Mouse (Mus musculus) stomach, embryonic 15.5 days (tissue): ENCODE data around the gene Synj2. TPM values are rescaled to one million over a fixed set of nuclear protein-coding genes. Genes with fewer than 3 reads are reported as not detected.

Source experiments
- ATAC-seq: fragments of 200-750 bp; cut with Nextera tagmentation; 2 replicates; pipeline ENCODE4 v1.8.0; 2017; ENCODE audit warnings: low read depth, moderate number of reproducible peaks, moderate TSS enrichment; ENCODE audit not compliant: insufficient read depth, low FRiP score
- H3K27ac ChIP-seq: fragments of 300-500 bp; sonication (generic); 2 replicates; pipeline ENCODE4 v1.5.1; 2015; ENCODE audit warnings: mild to moderate bottlenecking, inconsistent platforms
- H3K27me3 ChIP-seq: fragments of 300-500 bp; sonication (generic); replicated peaks from 2 replicates; pipeline ENCODE4 v1.6.1; 2015; ENCODE audit warnings: inconsistent platforms
- H3K36me3 ChIP-seq: fragments of 300-500 bp; sonication (generic); 2 replicates; pipeline ENCODE4 v1.6.1; 2015; ENCODE audit warnings: inconsistent platforms
- H3K4me1 ChIP-seq: fragments of 300-500 bp; sonication (generic); 2 replicates; pipeline ENCODE4 v1.6.1; 2015; ENCODE audit warnings: inconsistent platforms
- H3K4me2 ChIP-seq: fragments of 300-500 bp; sonication (generic); 2 replicates; pipeline ENCODE4 v1.6.1; 2015; ENCODE audit warnings: mild to moderate bottlenecking, inconsistent platforms
- H3K4me3 ChIP-seq: fragments of 300-500 bp; sonication (generic); replicated peaks from 2 replicates; pipeline ENCODE4 v1.5.1; 2015; ENCODE audit warnings: inconsistent platforms
- H3K9ac ChIP-seq: fragments of 300-500 bp; sonication (generic); 2 replicates; pipeline ENCODE4 v1.6.1; 2015; ENCODE audit warnings: inconsistent platforms
- H3K9me3 ChIP-seq: fragments of 300-500 bp; sonication (generic); 2 replicates; pipeline ENCODE4 v1.6.1; 2016; ENCODE audit warnings: inconsistent platforms
- WGBS: fragments of 180-500 bp; shearing (Covaris S2); methylation state at CpG from one replicate; pipeline ENCODE4 v1.1.7; 2015; 5-methylcytosine and 5-hydroxymethylcytosine counted together
- polyA plus RNA-seq: library from polyadenylated mRNA; unstranded; fragments of >200 nt; fragmentation: Nextera tagmentation; extraction: Ambion mirVana; gene quantifications from 2 replicates; pipeline ENCODE4 v1.2.1, GENCODE M21; 2015

Gene Synj2
- polyA plus RNA-seq, 1 experiment from 2014 or later, result 5.9 TPM

DNA sequence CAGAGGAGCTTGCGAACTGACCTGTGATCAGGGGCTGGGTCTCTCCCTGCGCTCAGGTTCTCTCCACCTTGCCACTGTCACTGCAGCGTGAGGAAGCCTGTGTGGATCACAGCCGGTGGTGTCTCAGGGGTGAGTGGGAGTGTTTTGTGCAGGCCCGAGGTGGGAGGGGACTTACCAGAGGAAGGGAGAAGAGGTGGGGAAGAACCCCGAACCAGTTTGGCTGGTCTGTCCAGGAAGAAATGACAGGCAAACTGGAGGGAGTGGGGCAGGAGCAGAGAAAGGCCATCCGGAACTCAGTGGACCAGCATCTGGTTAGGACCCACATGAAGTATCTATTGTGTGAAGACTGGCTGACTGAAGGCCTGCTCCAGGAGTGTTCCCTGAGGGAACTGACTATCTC, 18.0 kb downstream of the Synj2 start:
- no peak overlapping the region for H3K9ac ChIP-seq
- H3K36me3 ChIP-seq, result no peaks in the 10 kb centered on the region
- WGBS, result 48% methylated on average over 7 of the region's 7 CpGs
- no peaks in the 10 kb centered on the region for H3K27me3 ChIP-seq
- peak overlapping the region; percentile 42 for H3K4me2 ChIP-seq
- H3K4me3 ChIP-seq, result peak overlapping the region; percentile 4; the same call in 1 of the 2 replicates
- peak; percentile 67 for ATAC-seq
- H3K27ac ChIP-seq, result peak overlapping the region; percentile 84
- H3K4me1 ChIP-seq, result peaks cover 36% of the 10 kb centered on the region
- H3K9me3 ChIP-seq, result no peaks in the 10 kb centered on the region

DNA sequence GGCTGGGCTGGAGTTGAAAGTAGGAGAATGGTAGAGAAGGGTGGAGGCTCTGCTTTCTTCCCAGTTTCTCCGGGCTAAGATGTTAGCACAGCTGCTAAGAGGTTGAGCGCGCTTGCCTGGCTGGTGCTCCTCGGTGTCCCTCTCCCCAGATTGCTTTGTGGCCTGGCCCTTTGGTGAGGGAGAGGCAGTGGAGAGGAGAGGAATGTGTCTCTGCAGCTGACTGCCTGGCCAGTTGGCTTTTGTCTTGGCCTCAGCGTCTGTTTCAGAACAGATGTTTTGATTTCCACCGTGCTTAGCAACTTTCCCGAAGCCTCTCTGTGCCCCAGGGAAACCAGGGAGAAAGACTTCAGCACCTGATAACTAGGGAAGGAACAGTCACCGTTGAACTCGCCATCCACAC, 18.7 kb downstream of the Synj2 start:
- Histone ChIP-seq H3K4me3 (no peak overlapping the region), H3K9me3 (no peaks in the 10 kb centered on the region), H3K4me1 (peaks cover 38% of the 10 kb centered on the region), H3K4me2 (peak overlapping the region; percentile 42), H3K9ac (no peak overlapping the region), H3K27ac (peak overlapping the region; percentile 84), H3K36me3 (no peaks in the 10 kb centered on the region), H3K27me3 (no peaks in the 10 kb centered on the region)
- no peak for ATAC-seq
- WGBS, result 34% methylated on average over 9 of the region's 9 CpGs

GRCm38 (mm10) chr17:5963766-5964165, 22.7 kb downstream of the Synj2 start:
- H3K4me2 ChIP-seq, result no peak overlapping the region
- no peaks in the 10 kb centered on the region for H3K27me3 ChIP-seq
- no peak overlapping the region for H3K27ac ChIP-seq
- 80% methylated on average over 8 of the region's 8 CpGs for WGBS
- H3K4me1 ChIP-seq, result peaks cover 28% of the 10 kb centered on the region
- ATAC-seq, result no peak
- no peak overlapping the region for H3K9ac ChIP-seq
- no peaks in the 10 kb centered on the region for H3K9me3 ChIP-seq
- H3K36me3 ChIP-seq, result no peaks in the 10 kb centered on the region
- no peak overlapping the region for H3K4me3 ChIP-seq

DNA sequence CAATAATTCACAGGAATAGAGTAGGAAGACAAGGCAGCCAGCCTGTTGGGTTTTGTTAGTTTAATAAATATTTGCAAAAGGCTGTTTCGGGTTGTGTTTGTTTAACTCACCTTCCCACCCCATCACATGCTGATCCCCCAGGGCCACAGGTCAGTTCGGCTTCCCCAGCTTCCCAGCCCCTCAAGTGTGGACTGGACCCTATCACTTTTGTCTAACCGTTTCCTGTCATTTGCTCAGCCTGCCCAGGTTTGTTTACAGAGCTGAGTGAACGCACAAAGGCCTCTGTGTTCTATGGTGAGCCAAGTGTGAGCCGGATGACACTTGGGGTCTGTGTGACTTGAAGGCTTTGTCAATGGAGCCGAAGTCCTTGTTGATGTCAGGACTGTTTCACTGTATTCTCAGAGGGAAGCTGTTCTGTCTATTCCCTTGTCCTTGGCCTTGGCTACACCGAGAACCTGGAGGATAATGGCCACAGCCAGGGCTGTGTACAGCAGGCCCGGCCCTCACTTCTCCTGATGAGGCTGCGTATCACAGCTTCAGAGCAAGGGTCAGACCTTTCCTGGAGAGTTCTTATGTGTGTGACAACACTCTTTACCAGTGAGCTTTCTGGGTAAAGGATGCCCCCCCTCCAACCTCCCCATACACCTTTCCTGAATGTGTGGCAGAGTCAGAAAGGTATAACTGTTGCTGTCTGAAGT, 24.2 kb downstream of the Synj2 start:
- WGBS, result 38% methylated on average over 9 of the region's 9 CpGs

DNA sequence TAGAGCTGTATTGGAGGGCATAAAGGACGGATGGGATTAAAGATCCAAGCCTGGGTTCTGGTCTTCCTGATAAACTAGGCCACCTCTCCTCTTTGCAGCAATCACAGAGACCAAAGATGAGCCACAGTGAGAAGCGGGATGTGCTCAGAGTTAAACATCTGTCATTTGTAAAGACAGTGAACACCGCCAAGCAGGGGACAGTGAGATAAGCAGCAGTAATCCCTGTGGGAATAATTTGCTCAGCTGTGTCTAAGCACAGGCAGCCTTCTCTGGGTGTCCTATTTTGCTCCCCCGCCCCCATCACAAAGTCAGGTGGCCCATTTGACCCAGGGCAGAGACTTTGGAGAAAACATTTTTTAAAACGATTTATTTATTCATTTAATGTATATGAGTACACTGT, 25.6 kb downstream of the Synj2 start:
- no peak for ATAC-seq
- Histone ChIP-seq H3K9ac (no peak overlapping the region), H3K9me3 (no peaks in the 10 kb centered on the region), H3K27me3 (no peaks in the 10 kb centered on the region), H3K4me2 (no peak overlapping the region), H3K4me1 (peaks cover 17% of the 10 kb centered on the region; the same call in 1 of the 2 replicates), H3K4me3 (no peak overlapping the region), H3K27ac (no peak overlapping the region), H3K36me3 (no peaks in the 10 kb centered on the region)
- 77% methylated on average over 5 of the region's 5 CpGs for WGBS

More for the DNA sequence above, 24.2 kb downstream of the Synj2 start:
- no peaks in the 10 kb centered on the region for H3K36me3 ChIP-seq
- no peaks in the 10 kb centered on the region for H3K9me3 ChIP-seq
- H3K27me3 ChIP-seq, result no peaks in the 10 kb centered on the region
- H3K4me1 ChIP-seq, result peaks cover 22% of the 10 kb centered on the region
- no peak overlapping the region for H3K9ac ChIP-seq
- no peak overlapping the region for H3K4me3 ChIP-seq
- peak; percentile 68 for ATAC-seq
- H3K27ac ChIP-seq, result peak overlapping the region; percentile 75
- no peak overlapping the region for H3K4me2 ChIP-seq

DNA sequence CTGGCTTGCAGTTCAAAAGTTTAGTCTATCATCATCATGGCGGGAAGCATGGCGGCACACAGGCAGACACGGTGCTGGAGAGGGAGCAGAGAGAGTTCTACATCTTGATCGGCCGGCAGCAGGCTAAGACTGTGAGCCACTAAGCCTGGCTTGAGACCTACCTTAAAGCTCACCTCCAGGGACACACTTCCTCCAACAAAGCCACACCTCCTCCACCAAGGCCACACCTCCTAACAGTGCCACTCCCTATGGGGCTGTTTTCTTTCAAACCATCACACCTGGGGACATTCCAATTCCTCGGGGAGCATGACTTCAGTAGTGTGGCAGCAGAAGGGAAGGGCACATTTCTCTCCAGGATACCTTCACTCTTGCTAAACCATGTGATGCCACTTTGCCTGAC, 27.5 kb downstream of the Synj2 start:
- H3K9me3 ChIP-seq, result no peaks in the 10 kb centered on the region
- 0 out of 2 replicates have a peak, but pooled peaks have one; percentile 45 for ATAC-seq
- no peaks in the 10 kb centered on the region for H3K27me3 ChIP-seq
- 58% methylated on average over 6 of the region's 6 CpGs for whole genome bisulfite sequencing
- no peak overlapping the region for H3K4me3 ChIP-seq
- peak overlapping the region; percentile 6; the same call in 1 of the 2 replicates for H3K27ac ChIP-seq
- peaks cover 16% of the 10 kb centered on the region; the same call in 1 of the 2 replicates for H3K4me1 ChIP-seq
- H3K4me2 ChIP-seq, result no peak overlapping the region
- H3K9ac ChIP-seq, result no peak overlapping the region
- H3K36me3 ChIP-seq, result no peaks in the 10 kb centered on the region

GRCm38 (mm10) chr17:5969246-5969645, 28.2 kb downstream of the Synj2 start:
- Histone ChIP-seq H3K4me1 (peaks cover 15% of the 10 kb centered on the region; the same call in 1 of the 2 replicates), H3K27me3 (no peaks in the 10 kb centered on the region), H3K4me3 (no peak overlapping the region), H3K9ac (no peak overlapping the region), H3K4me2 (no peak overlapping the region), H3K36me3 (no peaks in the 10 kb centered on the region), H3K9me3 (no peaks in the 10 kb centered on the region), H3K27ac (peak overlapping the region; percentile 67; the same call in 1 of the 2 replicates)
- no peak for ATAC-seq
- 41% methylated on average over 3 of the region's 3 CpGs for WGBS

DNA sequence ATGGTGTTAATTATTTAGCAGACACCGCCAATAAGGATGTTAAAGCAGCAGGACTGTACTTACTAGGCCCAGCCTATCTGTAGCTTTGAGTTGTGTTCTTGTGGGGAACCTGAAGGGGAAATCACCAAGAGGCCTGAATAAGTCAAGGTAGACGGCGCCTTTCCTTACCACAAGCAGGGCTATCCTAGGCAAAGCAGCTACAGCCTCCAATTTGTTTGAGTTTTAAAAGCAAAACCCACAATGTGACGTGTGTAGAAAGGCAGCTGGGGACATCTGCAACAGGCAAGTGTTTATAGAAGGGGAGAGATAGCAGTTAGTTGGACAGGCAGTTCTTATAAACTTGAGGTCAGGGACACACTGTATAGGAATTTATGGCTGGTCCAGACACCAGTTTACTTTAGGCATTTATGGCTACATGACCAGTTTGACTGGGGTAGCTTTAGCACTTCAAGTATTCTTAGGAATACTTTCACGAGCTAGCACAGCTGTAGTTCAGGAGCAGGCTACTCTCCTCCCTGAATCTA, 29.3 kb downstream of the Synj2 start:
- WGBS, result 53% methylated on average over 5 of the region's 5 CpGs
- peak overlapping the region; percentile 67 for H3K27ac ChIP-seq
- peaks cover 17% of the 10 kb centered on the region for H3K4me1 ChIP-seq
- H3K4me2 ChIP-seq, result no peak overlapping the region
- no peaks in the 10 kb centered on the region for H3K9me3 ChIP-seq
- no peaks in the 10 kb centered on the region for H3K36me3 ChIP-seq
- ATAC-seq, result peak; percentile 38; the same call in 1 of the 2 replicates
- H3K27me3 ChIP-seq, result no peaks in the 10 kb centered on the region
- no peak overlapping the region for H3K4me3 ChIP-seq
- H3K9ac ChIP-seq, result no peak overlapping the region

DNA sequence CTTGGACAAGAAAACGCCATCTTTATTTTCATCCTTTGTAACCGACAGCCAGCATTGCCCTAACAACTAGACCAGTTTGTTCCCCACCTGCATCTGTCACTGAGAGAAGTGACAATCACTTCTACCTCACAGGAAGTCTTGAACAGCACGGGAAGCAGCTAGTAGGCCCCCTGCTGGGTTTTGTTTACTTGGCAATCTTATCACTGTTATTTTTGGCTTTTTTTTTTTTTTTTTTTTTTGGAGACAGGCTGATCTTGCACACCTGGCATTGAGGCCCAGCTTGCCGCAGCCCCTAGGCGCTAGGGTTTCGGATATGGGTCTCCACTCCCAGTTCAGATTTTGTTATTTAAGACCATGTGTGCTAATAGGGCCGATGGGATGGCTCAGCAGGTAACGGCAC, 32.5 kb downstream of the Synj2 start:
- 62% methylated on average over 8 of the region's 8 CpGs for WGBS
- Histone ChIP-seq H3K9ac (no peak overlapping the region), H3K4me3 (no peak overlapping the region), H3K27me3 (no peaks in the 10 kb centered on the region), H3K36me3 (no peaks in the 10 kb centered on the region), H3K27ac (no peak overlapping the region), H3K4me2 (no peak overlapping the region), H3K9me3 (no peaks in the 10 kb centered on the region), H3K4me1 (peaks cover 45% of the 10 kb centered on the region)
- ATAC-seq, result no peak

DNA sequence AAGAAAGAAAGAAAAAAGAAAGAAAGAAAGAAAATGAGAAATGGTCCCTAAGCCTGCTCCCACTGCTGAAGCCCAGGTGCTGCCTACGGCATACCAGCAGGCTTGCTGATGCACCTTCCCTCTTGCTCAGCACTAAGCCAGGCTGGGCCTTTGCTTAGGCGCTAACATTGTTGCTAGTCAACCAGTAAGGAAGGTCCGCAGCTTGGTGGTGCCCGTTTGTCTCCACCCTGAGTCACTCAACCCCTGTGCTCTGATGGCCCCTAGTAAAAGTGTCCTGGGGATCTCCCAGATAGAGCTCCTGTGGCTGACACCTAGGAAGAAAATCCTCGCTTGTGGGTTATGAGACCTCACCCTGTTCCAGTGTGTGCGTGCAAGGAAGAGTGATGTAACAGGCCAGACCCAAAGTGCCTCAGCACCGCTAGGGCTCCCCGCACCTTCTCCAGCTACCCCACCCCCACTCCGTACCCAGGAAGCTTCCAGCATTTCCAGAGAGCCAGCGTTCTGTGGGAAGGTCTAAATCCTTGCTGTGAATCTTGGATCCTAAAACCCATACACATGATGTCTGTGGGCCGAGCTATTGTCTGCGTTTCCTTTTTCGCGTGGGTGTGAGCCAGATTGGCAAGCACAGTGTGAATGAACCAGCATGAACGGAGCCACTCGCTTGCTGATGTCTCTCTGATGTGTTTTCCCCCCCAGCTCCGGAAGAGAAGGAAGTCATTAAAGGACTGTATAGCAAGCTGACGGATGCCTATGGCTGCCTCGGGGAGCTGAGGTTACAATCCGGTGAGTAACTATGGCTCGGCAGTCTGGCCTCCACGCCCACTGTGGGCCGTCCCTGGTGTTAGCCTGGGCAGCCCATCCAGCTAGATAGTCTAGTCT, 34.3 kb downstream of the Synj2 start:
- Histone ChIP-seq H3K4me3 (peak overlapping the region; percentile 3; the same call in 1 of the 2 replicates), H3K9ac (no peak overlapping the region), H3K4me2 (peak overlapping the region; percentile 42), H3K36me3 (no peaks in the 10 kb centered on the region), H3K27me3 (no peaks in the 10 kb centered on the region), H3K27ac (peak overlapping the region; percentile 67), H3K9me3 (no peaks in the 10 kb centered on the region), H3K4me1 (peaks cover 36% of the 10 kb centered on the region)
- 32% methylated on average over 23 of the region's 23 CpGs for WGBS
- 0 out of 2 replicates have a peak, but pooled peaks have one; percentile 36 for ATAC-seq

DNA sequence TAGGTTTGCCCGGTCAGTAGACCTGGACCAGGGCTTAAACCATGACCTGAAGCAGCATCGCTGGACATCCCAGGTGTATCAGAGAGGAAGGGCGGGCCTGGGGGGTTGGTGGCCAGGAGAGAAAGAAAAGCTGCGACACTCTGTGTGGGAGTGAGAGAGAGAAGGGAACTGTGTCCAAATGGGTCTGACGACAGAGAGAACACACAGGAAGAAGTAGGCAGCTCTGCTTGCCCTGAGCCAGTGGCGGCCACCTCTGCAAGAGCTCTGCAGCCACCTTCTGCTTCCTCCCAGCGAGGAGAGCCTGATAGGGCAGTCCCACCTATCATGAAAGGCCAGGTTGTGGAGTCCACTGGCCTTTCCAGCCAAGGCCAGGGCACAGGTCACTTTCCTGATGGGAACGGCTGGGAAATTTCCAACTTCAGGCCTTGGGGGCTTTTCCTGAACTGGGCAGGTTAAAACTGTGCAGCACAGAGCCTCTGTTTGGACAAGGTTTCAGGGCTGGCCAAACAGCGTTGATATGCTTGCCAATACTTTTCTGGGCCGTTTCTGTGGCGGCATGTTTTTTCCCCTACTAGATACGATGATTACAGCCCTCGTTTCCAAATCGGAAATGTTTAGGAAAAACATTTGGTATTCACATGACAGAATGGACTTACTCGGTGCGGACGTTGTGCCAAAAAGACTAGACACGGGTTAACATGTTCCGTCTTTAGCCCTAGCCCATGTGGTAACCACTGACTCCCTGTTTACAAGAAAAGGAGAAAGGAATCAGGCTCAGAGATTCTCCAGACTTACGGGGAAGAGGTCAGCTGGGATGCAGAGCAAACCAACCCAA, 35.4 kb downstream of the Synj2 start:
- H3K4me1 ChIP-seq, result peaks cover 36% of the 10 kb centered on the region
- H3K9me3 ChIP-seq, result no peaks in the 10 kb centered on the region
- ATAC-seq, result peak; percentile 20; the same call in 1 of the 2 replicates
- H3K4me2 ChIP-seq, result peak overlapping the region; percentile 42
- WGBS, result 43% methylated on average over 20 of the region's 20 CpGs
- no peaks in the 10 kb centered on the region for H3K36me3 ChIP-seq
- no peaks in the 10 kb centered on the region for H3K27me3 ChIP-seq
- no peak overlapping the region for H3K9ac ChIP-seq
- peak overlapping the region; percentile 67 for H3K27ac ChIP-seq
- no peak overlapping the region for H3K4me3 ChIP-seq
